Mouse (Mus musculus): ENCODE measurements around the gene Psmg1. TPM values are rescaled to one million over a fixed set of nuclear protein-coding genes. Genes with fewer than 3 reads are reported as not detected.
"Not testable (repeated sequence)": the region's sequence is repeated elsewhere in the genome, so short reads cannot be mapped to it uniquely, and the experiment has no call there.

Psmg1 gene
- 66.3 and 75.8 TPM in 2 replicates for polyA plus RNA-seq (2015; fragmentation: Nextera tagmentation; extraction: Ambion mirVana)

GRCm38 (mm10) chr16:95990462-95991121, at the start of gene Psmg1:
Gene Psmg1, minus strand, starts transcription at chr16:95990960.
- Histone ChIP-seq H3K9ac (ENCODE audit: low read length) (peak within 1 kb of the TSS; percentile 93), H3K9me3 (replicated peaks; ENCODE audit: control insufficient read depth, low read length) (no peaks in the 10 kb centered on the region), H3K27me3 (ENCODE audit: control insufficient read depth, insufficient read depth, low read length) (no peaks in the 10 kb centered on the region), H3K4me1 (ENCODE audit: control insufficient read depth, insufficient read depth, low read length) (peaks cover 10% of the 10 kb centered on the region), H3K27ac (ENCODE audit: low read length) (peak within 1 kb of the TSS; percentile 87), H3K36me3 (ENCODE audit: control insufficient read depth, insufficient read depth) (peaks cover 15% of the 10 kb centered on the region), H3K4me2 (ENCODE audit: low read depth, low read length) (peak within 1 kb of the TSS; percentile 90), H3K4me3 (ENCODE audit: low read length) (peak within 1 kb of the TSS; percentile 91)
- under 1% methylated on average over 62 of the region's 62 CpGs for WGBS
- ATAC-seq (replicated peaks; ENCODE audit: extremely low read depth, insufficient read depth, low FRiP score): peak; percentile 94

- 78% methylated on average over 6 of the region's 6 CpGs for WGBS
- Histone ChIP-seq H3K4me3 (ENCODE audit: low read length) (no peak overlapping the region), H3K27me3 (ENCODE audit: control insufficient read depth, insufficient read depth, low read length) (no peaks in the 10 kb centered on the region), H3K9me3 (replicated peaks; ENCODE audit: control insufficient read depth, low read length) (no peaks in the 10 kb centered on the region), H3K4me1 (ENCODE audit: control insufficient read depth, insufficient read depth, low read length) (no peaks in the 10 kb centered on the region), H3K4me2 (ENCODE audit: low read depth, low read length) (no peak overlapping the region), H3K27ac (ENCODE audit: low read length) (no peak overlapping the region), H3K36me3 (ENCODE audit: control insufficient read depth, insufficient read depth) (peaks cover 77% of the 10 kb centered on the region), H3K9ac (ENCODE audit: low read length) (no peak overlapping the region)
- ATAC-seq (replicated peaks; ENCODE audit: extremely low read depth, insufficient read depth, low FRiP score): no peak
Observed at GRCm38 (mm10) chr16:96039538-96039937, 48.8 kb upstream of the Psmg1 start.

GRCm38 (mm10) chr16:96034473-96034872, 43.7 kb upstream of the Psmg1 start:
- Histone ChIP-seq H3K4me2 (ENCODE audit: low read depth, low read length) (no peak overlapping the region), H3K27me3 (ENCODE audit: control insufficient read depth, insufficient read depth, low read length) (no peaks in the 10 kb centered on the region), H3K9me3 (replicated peaks; ENCODE audit: control insufficient read depth, low read length) (no peaks in the 10 kb centered on the region), H3K9ac (ENCODE audit: low read length) (no peak overlapping the region), H3K4me1 (ENCODE audit: control insufficient read depth, insufficient read depth, low read length) (no peaks in the 10 kb centered on the region), H3K4me3 (ENCODE audit: low read length) (no peak overlapping the region), H3K27ac (ENCODE audit: low read length) (no peak overlapping the region), H3K36me3 (ENCODE audit: control insufficient read depth, insufficient read depth) (peaks cover 74% of the 10 kb centered on the region)
- WGBS: 93% methylated on average over 6 of the region's 6 CpGs
- ATAC-seq (replicated peaks; ENCODE audit: extremely low read depth, insufficient read depth, low FRiP score): no peak

GRCm38 (mm10) chr16:96032368-96033043, 41.7 kb upstream of the Psmg1 start:
- WGBS: 51% methylated on average over 13 of the region's 13 CpGs
- Histone ChIP-seq H3K27ac (ENCODE audit: low read length) (no peak overlapping the region), H3K9ac (ENCODE audit: low read length) (no peak overlapping the region)

GRCm38 (mm10) chr16:96030476-96031102, 39.8 kb upstream of the Psmg1 start:
- no peaks in the 10 kb centered on the region for H3K9me3 ChIP-seq (replicated peaks; ENCODE audit: control insufficient read depth, low read length)
- 98% methylated on average over 2 of the region's 2 CpGs for WGBS
- no peak for ATAC-seq (replicated peaks; ENCODE audit: extremely low read depth, insufficient read depth, low FRiP score)
- H3K4me3 ChIP-seq (ENCODE audit: low read length): no peak overlapping the region
- no peaks in the 10 kb centered on the region for H3K27me3 ChIP-seq (ENCODE audit: control insufficient read depth, insufficient read depth, low read length)
- no peak overlapping the region for H3K27ac ChIP-seq (ENCODE audit: low read length)
- no peak overlapping the region for H3K4me2 ChIP-seq (ENCODE audit: low read depth, low read length)
- peaks cover 74% of the 10 kb centered on the region for H3K36me3 ChIP-seq (ENCODE audit: control insufficient read depth, insufficient read depth)
- H3K4me1 ChIP-seq (ENCODE audit: control insufficient read depth, insufficient read depth, low read length): no peaks in the 10 kb centered on the region
- no peak overlapping the region for H3K9ac ChIP-seq (ENCODE audit: low read length)

More at GRCm38 (mm10) chr16:96032368-96033043, 41.7 kb upstream of the Psmg1 start:
- no peak overlapping the region for H3K4me2 ChIP-seq (ENCODE audit: low read depth, low read length)
- no peaks in the 10 kb centered on the region for H3K27me3 ChIP-seq (ENCODE audit: control insufficient read depth, insufficient read depth, low read length)
- no peak overlapping the region for H3K4me3 ChIP-seq (ENCODE audit: low read length)
- no peaks in the 10 kb centered on the region for H3K4me1 ChIP-seq (ENCODE audit: control insufficient read depth, insufficient read depth, low read length)
- no peaks in the 10 kb centered on the region for H3K9me3 ChIP-seq (replicated peaks; ENCODE audit: control insufficient read depth, low read length)
- H3K36me3 ChIP-seq (ENCODE audit: control insufficient read depth, insufficient read depth): peaks cover 74% of the 10 kb centered on the region
- ATAC-seq (replicated peaks; ENCODE audit: extremely low read depth, insufficient read depth, low FRiP score): no peak

GRCm38 (mm10) chr16:96026256-96026655, 35.5 kb upstream of the Psmg1 start:
- peaks cover 66% of the 10 kb centered on the region for H3K36me3 ChIP-seq (ENCODE audit: control insufficient read depth, insufficient read depth)
- no peak overlapping the region for H3K27ac ChIP-seq (ENCODE audit: low read length)
- no peak for ATAC-seq (replicated peaks; ENCODE audit: extremely low read depth, insufficient read depth, low FRiP score)
- no peak overlapping the region for H3K4me2 ChIP-seq (ENCODE audit: low read depth, low read length)
- H3K9ac ChIP-seq (ENCODE audit: low read length): no peak overlapping the region
- no peaks in the 10 kb centered on the region for H3K27me3 ChIP-seq (ENCODE audit: control insufficient read depth, insufficient read depth, low read length)
- no peaks in the 10 kb centered on the region for H3K9me3 ChIP-seq (replicated peaks; ENCODE audit: control insufficient read depth, low read length)
- WGBS: 87% methylated on average over 5 of the region's 5 CpGs
- H3K4me1 ChIP-seq (ENCODE audit: control insufficient read depth, insufficient read depth, low read length): no peaks in the 10 kb centered on the region
- no peak overlapping the region for H3K4me3 ChIP-seq (ENCODE audit: low read length)

GRCm38 (mm10) chr16:96025244-96025643, 34.5 kb upstream of the Psmg1 start:
- ATAC-seq (replicated peaks; ENCODE audit: extremely low read depth, insufficient read depth, low FRiP score): no peak
- Histone ChIP-seq H3K9me3 (replicated peaks; ENCODE audit: control insufficient read depth, low read length) (no peaks in the 10 kb centered on the region), H3K9ac (ENCODE audit: low read length) (no peak overlapping the region), H3K27ac (ENCODE audit: low read length) (no peak overlapping the region), H3K27me3 (ENCODE audit: control insufficient read depth, insufficient read depth, low read length) (no peaks in the 10 kb centered on the region), H3K4me1 (ENCODE audit: control insufficient read depth, insufficient read depth, low read length) (no peaks in the 10 kb centered on the region), H3K4me3 (ENCODE audit: low read length) (no peak overlapping the region), H3K4me2 (ENCODE audit: low read depth, low read length) (no peak overlapping the region), H3K36me3 (ENCODE audit: control insufficient read depth, insufficient read depth) (peaks cover 65% of the 10 kb centered on the region)
- WGBS: 76% methylated on average over 3 of the region's 3 CpGs

GRCm38 (mm10) chr16:96021045-96021444, 30.3 kb upstream of the Psmg1 start:
- H3K36me3 ChIP-seq (ENCODE audit: control insufficient read depth, insufficient read depth): peaks cover 69% of the 10 kb centered on the region
- no peak for ATAC-seq (replicated peaks; ENCODE audit: extremely low read depth, insufficient read depth, low FRiP score)
- no peaks in the 10 kb centered on the region for H3K4me1 ChIP-seq (ENCODE audit: control insufficient read depth, insufficient read depth, low read length)
- no peaks in the 10 kb centered on the region for H3K9me3 ChIP-seq (replicated peaks; ENCODE audit: control insufficient read depth, low read length)
- H3K4me2 ChIP-seq (ENCODE audit: low read depth, low read length): no peak overlapping the region
- H3K27me3 ChIP-seq (ENCODE audit: control insufficient read depth, insufficient read depth, low read length): no peaks in the 10 kb centered on the region
- H3K9ac ChIP-seq (ENCODE audit: low read length): no peak overlapping the region
- H3K27ac ChIP-seq (ENCODE audit: low read length): no peak overlapping the region
- H3K4me3 ChIP-seq (ENCODE audit: low read length): no peak overlapping the region
- WGBS: 85% methylated on average over 10 of the region's 10 CpGs

GRCm38 (mm10) chr16:96009124-96009523, 18.4 kb upstream of the Psmg1 start:
- WGBS: no CpG with 5 or more reads among the region's 10 CpGs

More at GRCm38 (mm10) chr16:96009124-96009523, 18.4 kb upstream of the Psmg1 start:
- not testable (repeated sequence) for H3K4me2 ChIP-seq (ENCODE audit: low read depth, low read length); H3K4me3 ChIP-seq (ENCODE audit: low read length); H3K27ac ChIP-seq (ENCODE audit: low read length); ATAC-seq (replicated peaks; ENCODE audit: extremely low read depth, insufficient read depth, low FRiP score); H3K9me3 ChIP-seq (replicated peaks; ENCODE audit: control insufficient read depth, low read length); H3K36me3 ChIP-seq (ENCODE audit: control insufficient read depth, insufficient read depth); H3K9ac ChIP-seq (ENCODE audit: low read length); H3K4me1 ChIP-seq (ENCODE audit: control insufficient read depth, insufficient read depth, low read length); H3K27me3 ChIP-seq (ENCODE audit: control insufficient read depth, insufficient read depth, low read length)

Measured in heart, embryonic 16.5 days (tissue).